Mouse (Mus musculus) spleen, postnatal 4 days (tissue): ENCODE results near the gene Dpyd.

Source experiments
- DNase-seq, 2 experiments: peaks; one replicate each; pipeline ENCODE4 v3.0.0; 2022; ENCODE audit warnings: low spot score in 2 of 2

The Dpyd gene

DNA sequence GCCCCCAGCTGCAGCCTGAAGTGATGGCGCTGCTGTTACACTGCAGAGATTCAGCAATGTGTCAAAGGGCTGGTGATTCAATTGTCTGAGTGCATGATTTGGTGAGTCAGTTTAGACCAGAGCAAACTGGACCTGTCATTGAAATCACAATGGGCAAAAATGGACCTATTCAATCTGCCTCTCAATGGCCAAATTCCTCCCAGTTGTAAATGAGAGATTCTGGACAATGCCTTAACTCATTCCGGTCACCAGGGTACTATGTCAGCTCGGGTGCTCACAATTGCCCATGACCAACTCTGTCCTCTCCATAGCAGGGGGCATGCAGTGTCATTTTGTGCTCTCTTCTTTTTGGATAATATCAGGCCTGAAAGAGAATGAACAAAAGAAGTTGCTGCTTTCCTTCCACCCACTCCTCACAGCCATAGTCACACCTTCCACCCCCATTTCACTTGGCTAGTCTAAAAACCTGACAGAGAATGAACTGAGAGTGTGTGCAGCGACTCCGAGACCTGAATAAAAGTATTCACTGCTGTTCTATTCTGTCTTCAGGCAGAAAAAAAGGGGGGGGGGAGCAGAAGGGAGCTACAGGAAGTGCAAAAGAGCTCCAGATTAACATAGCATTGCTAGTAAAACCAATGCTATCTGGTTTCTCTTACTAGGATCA, 533.4 kb downstream of the Dpyd start:
- DNase-seq: no peak

DNA sequence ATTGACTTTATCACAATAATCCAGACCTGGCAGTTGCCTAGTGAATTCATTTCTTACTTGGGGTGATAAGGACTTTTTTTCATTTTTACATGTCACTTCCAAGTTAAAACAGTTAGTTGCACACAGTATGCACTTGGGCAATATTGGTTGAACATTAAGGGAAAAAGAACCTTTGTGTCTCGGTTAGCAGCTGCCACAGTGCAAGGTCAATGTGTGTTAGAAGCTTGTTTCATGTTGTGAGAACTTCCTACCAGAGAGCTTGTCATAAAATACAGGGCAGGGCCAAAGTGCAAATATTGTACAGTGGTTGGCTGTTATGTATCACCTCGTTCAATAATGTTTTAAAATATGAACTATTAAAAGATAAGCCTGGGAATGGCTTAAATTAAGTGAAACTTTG, 564.1 kb downstream of the Dpyd start:
- DNase-seq: no peak

DNA sequence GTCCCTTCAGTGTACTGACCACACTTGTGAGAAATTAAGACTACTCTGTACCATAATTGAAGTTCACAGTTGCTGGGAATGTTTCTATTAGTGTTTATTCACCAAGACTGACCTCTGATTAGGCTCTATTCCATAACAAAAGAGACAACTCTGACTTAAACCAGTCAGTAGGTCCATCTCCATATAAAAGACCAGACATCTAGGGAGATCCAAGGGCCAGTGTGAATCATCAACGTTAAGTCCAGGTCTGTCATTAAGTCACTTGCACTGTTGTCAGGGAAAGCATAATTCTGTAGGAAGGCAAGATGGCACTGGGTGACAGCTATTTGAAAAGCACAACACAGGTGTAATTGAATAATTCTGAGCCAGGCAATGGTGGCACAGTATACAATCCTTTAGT, 566.1 kb downstream of the Dpyd start:
- no peak for DNase-seq

DNA sequence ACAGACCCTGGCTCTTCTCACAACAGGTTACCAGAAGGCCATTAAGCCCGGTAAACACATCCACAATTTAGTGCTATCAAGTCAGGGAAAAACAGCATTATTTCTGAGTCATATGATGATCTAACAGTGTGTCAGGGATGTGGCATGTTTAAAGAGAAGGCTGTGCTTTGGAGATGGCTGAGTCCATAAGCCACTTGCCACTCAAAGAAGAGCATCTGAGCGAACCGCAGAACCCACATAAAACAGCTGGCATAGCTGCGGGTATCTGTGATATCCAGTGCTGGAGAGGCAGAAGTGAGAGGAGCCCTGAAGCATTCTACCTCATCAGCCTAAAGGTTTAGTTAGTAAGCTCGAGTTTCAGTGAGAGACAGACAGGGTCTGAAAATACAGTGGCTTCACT, 581.1 kb downstream of the Dpyd start:
- no peak for DNase-seq

DNA sequence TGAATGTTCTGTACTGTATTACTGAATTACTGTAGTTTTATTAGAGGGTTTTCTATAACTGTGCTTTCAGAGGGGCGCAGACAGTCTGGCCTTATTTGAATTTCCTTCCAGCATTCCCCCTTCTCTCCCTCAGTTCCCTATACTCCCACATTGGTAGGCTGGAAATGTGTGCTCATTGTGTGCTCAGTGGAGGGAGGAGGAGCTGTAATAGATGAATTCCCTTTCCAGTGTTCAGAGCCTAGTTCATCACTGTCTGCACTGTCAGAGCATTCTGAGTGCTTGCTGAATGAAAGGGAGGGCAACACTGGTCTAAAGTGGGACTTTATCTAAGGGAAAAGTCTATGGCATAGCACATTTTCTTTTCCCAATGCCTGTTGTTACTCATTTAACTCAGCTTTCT, 582.9 kb downstream of the Dpyd start:
- DNase-seq: no peak

DNA sequence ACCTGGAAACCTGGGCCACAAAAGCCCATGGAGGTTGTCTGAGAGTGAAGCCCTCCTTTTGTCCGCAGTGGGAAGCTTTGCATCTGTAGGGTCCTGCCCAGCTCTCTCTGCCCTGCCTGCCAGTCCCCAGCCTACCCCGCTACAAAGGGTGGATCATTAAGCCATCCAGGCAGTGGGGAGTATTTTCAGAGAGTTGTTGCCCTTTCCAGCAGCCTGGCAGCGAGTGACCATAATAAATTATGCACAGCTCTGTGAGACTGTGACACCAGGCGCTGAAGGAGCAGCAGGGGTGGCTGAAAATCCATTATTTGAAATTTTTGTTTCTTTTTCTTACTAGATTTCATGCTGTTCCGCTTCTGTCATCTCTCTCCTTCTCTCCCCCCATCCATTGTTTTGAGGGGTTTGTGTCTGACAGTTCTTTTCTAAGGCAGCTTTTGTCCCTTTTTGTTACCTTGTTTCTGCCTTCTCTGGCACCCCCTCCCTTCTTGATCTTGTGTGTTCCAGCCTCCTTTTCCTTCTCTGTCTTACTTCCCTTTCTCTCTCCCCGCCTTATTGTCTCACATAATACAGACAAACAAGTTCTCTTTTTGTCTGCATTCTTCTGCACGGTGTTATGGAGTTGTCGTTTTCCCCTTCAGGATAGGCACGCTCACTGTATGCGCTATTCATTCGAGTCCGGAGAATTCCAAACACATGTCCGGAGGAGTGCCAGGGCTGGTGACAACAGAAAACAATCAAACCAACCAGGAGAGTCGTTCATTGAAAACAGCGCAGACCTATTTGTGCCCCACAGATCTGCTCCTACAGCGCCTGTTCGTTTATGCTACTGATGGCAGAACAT, 592.9 kb downstream of the Dpyd start:
- no peak for DNase-seq

DNA sequence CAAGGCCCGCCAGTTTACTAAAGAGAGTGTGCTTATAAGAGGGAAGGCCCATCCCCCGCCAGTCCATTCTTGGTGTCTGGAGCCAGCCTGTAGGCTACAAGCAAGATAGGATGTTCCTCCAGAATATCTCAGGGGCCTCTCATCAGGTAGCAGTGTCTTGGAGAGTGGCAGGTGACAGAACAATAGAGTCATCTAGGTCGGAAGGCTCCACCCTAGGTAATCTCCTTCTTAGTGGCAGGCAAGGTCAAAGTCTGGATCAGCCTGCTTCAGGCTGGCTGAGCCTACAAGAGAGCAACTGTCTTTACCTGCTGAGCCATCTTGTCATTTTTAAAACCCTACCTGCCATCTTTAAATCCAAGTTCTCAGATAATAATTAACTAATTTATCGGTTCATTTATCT, 596.7 kb downstream of the Dpyd start:
- DNase-seq: no peak

DNA sequence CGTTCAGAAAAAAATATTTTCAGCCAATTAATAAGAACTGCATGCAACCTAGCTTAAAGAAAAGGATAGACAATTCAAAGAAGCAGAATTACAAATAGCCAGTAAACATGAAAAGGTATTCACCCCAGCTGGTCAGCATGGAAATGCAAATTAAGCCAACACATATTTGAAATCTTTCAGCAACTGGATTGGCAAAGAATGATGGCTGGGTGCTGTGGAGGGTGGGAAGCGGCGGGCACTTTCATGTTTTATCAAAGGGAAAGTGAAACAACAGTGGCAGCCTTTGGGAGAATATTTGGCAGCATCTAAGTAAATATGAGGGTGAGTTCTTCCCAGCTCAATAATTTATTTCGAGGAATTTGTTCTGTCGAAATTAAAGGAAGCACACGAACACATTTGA, 603.8 kb downstream of the Dpyd start:
- DNase-seq: no peak

DNA sequence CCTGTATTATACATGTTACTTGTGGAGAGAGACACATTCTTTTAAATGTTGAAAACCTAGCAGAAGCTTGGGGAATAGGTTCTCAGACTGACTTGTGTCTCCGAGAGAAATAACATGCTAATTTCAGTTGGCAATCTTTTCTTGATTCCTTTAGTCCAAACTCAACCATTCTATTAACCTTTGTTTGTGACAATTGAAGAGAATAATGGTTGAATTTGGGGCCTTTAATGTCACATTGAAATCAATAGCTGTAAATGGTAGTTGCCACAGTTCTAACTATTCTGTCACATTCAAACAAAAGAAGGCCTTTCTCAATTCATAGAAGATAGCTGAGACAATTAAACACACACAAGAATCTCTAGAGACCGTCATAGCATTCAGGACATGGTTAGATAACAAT, 606.2 kb downstream of the Dpyd start:
- DNase-seq: no peak

DNA sequence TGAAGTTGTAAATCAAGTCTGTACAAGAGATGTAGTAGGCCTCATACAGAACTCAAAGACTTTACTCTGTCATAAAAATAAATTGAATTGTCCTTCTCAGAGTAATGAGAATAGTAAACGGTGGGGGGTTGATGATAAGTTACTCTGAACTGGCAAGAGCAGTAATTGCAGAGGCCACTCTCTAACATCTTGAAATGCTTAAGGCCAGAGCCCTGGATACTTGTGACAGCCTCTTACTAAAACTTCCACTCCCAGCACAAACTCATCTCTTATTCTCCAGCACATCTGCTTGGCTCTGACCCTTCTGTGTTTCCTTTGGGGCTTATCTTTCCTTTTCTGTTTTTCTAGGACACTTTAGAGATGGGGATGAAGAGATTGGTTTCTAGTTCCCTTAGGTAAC, 606.7 kb downstream of the Dpyd start:
- DNase-seq: no peak

DNA sequence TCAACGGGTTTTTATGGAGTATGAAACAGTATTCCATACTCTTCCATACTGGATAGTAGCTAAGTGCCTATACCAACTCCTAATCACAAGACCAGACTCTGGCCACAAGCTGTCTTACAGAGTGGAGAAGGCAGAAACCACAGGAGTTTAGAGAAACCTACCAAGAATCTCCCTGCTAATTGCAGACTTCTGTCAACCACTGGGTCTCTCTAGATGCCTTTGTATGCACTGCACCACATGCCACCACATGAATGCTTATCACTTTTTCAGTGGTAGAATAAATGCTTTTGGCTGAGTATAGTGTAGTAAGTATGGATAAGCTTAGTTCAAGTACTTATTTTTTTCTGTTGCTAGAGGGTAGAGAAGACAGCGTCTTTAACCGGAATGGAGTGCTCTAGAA, 621.3 kb downstream of the Dpyd start:
- no peak for DNase-seq

DNA sequence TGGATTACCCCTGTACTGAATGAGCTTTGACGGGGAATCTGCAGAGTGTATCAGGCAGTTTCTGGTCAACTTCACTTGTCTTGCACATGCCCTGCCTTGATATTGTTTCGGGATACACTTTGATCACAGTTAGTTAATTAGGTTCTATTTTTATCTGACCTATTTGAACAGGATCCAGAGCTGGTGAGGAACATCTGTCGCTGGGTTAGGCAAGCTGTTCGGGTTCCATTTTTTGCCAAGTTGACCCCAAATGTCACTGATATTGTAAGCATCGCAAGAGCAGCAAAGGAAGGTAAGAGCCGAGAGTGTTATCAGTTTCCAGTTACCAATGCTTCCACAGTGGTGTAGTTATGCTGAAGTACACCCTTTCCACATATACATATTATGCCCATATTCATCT, 632.1 kb downstream of the Dpyd start:
- DNase-seq: no peak

DNA sequence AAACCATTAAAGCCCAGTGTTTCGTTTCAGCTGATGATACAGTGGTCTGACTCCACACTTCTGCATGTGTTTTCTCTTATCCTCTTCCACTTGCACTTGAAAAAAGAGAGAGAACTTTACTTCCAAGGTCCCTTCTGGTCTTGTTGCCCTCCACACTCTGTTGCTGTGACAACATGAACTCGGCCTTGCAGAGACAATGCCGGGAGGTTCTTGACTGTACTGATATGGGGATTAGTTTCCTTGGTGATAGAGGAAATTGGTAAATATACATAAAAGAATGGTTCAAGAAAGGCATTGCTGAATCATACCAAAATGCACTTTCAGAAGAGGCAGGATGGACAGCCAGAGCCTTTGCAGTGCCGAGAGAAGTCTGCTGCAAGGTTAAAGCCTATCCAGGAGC, 633.7 kb downstream of the Dpyd start:
- DNase-seq: no peak

DNA sequence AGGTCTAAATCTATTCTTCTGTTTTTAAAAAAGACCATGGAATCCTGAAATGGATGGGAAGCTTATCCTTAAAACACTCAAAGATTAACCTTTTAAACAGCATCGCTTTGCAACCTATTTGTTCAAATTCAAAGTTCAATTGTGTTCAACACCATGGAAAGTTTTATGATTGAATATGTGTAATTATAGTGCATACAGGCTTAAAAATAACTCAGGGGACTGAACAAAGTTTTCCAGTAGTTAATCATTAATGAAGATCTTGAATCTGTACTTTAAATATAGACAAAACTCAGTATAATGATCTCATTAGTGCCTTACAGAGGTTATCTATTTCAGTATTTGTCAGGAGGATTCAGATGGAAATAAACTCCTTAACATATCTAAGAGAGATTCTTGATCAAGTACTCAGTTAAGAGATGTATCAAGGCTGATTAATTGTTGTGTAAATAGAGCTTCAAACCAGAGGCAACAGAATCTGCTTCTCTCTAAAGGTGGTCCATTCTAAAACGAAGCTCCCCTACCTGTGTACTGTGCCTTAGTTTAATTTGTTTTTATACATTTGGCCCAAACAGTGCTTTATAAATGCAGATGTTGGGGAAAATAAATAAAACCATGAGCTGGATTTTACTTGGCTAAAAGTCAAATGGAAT, 659.0 kb downstream of the Dpyd start:
- no peak for DNase-seq

DNA sequence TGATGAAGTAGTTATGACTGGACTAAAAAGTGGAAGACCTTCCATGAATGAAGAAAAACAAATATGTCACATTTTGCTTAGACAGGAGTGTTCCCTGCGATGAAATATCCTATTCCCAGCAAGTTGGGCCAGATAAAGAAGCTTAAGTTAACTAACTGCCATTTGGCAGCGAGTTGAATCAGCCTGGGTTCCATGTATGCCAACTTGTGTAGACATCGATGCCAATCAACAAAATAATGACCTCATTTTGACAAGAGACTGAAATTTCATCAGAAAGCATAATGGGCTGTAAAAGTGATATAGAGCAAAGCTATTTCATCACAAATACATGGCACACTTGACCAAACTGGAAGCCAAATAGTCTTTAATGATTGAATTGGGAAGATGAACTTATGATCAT, 681.3 kb downstream of the Dpyd start:
- DNase-seq: no peak

DNA sequence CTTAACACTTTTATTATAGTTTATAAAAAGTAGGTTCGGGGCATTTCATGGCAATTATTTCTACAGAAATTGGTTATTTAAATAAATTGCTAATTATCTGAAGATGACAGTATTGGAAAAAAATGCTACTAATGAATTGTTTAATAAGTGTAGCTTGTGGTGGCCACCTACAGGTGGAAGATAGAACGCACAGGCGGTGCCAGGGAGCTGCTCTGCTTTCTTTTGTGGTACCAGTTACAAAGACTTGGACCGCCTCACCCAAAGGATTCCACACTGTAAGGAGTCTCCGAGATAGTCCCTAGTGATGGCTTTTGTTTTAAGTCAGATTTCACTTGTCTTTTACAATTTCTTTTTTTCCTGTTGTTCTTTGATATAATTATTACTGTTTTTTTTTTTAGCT, 694.6 kb downstream of the Dpyd start:
- DNase-seq: no peak

DNA sequence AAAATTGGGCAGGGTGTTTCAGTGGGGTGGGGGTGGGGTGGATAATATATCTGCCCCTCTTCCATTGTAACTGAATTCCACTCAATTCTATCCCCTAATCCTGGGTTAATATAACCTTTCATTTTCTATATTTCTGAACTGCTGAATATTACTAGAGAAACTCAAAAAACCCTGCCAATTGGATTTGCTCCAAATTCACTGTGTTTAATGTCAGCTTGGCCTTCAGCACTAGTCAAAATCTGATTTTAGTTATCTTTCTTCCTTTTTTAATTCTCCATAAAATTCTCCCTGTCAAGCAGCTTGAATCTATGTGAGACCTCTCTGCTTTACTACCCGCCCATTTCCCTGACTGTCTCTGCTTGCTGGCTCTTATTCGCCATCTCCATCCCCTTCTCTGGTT, 713.3 kb downstream of the Dpyd start:
- no peak for DNase-seq

DNA sequence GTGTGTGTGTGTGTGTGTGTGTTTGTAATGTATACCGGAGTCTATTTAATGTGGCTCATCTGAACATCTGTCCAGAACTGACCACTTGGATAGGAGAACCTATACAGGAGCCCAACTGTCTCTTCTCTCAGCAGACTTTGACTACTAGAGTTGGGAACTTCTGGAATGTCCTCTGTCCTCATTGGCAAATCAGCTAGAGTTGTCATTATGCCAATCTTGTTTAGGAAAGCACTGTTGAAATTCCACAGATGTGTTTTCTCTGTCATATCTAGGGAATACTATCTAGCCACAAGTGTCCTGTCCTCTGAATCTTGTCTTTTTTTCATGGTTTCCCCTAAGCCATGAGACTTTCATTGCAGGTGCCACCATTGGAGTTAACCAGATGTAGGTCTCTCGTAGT, 718.7 kb downstream of the Dpyd start:
- DNase-seq: no peak

DNA sequence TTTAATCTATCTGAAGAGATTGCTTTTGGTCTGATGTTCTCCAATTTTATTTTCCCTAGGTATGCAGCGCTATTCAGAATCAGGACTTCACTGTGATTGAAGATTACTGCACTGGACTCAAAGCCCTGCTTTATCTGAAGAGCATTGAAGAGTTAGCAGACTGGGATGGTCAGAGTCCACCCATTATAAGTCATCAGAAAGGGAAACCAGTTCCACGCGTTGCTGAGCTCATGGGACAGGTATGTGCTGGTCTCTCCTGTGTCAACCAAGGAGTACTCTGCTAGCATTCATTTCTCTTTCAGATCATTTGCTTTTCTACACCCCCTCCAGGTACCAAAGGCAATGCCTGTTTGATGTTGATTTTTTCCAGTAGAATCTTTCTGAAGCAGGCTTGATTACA, 752.8 kb downstream of the Dpyd start:
- no peak for DNase-seq

DNA sequence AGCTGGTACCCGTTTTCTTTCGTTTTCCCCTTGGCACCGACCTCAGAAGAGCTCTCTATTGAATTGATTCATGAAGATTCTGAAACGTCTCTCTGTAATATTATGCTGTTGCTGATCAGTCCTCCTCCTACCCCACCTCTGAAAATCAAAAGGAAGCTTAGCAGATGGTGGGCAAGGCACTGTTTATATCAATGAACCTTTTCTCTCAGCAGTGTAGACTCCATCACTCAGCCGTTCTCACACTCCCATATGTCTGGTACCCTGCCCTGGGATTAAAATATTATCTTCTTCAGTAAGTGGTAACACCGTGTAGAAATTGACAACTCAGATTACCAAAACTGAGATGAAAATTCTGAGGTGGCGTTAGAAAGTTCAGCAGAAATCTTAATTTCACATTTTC, 767.1 kb downstream of the Dpyd start:
- DNase-seq: no peak

DNA sequence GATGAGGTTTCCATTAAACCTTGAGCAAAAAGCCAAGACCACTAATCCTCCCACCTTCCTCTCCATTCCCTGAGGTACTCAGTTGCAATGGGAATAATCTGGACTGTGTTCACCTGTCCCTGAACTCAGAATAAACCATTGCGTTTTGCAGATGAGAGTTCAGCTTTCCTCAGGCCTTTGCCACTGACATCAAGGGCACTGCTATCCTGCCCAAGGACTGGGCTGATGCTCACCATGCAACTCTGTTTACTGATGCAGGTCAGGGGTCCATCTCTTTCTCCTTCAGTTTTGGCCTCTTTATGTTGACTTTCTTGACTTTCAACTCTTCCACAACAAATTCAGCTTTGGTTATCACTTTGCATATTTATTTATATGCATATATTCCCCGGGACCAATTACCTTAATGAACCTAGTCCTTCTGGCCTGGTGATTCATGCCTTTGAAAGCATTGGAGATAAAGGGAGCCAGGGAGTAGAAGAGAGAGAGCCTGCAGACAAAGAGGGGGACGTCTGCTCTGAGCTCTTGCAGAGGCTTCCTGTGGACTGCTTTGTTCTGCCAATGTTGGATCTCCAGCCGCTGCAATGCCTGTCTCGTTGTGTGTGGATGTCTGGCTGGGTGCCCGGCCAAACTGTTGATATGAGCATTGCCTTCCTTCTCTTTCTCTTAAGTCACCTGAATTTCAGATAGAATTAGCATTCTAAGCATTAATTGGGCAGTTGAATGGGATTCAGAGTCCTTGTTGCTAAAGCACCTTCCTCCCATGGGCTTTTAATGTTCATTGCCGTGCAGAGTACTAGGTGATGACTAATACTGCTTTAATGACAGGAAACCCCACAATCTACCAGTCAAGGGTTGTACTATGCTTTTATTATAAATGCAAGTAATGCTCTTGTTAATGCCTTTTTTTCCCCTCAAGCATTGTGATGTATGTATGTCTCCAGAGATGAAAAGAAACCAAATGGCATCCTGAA, 771.7 kb downstream of the Dpyd start:
- DNase-seq: no peak
